Mouse (Mus musculus): ENCODE results near the gene Kcnt2. TPM values are rescaled to one million over a fixed set of nuclear protein-coding genes. Genes with fewer than 3 reads are reported as not detected.

Kcnt2 gene
- 5.0 TPM for polyA plus RNA-seq (2014; fragmentation: Illumina TruSeq; extraction: RNeasy Lipid Tissue Mini Kit (QIAGEN cat#74804); ENCODE audit: low read depth, low replicate concordance)

DNA sequence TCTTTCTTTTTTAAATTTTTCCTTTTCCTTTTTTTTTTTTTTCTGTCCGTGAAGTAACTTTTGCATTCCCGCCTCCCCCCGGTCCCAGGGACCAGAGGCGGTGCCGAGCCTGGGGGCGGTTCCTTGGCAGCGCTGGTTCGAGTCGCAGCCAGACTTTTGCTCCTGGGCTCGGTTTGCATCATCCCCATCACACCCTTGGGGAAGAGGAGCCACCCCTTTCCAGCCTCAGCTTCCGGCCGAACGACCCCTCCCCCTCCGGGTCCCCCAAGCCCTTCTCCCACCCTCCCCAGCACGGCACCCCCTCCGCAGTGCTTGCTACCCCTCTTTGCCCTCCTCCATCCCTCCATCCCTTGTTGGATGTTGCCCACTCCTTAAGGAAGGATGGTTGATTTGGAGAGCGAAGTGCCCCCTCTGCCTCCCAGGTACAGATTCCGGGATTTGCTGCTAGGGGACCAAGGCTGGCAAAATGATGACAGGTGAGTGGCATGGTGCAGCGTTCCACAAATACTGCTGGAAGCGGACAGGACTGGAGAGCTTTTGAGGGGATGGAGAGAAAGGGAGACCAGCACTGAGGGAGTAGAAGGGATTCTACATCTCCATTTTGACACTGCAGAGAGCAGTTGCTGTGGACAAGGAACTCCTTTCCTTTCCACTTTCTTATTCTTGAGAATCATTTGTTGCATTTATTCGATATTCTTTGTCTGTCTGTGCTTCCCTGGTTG, at the start of gene Kcnt2:
TSS of gene Kcnt2 (plus strand) at position 283 of the 722 bp plus-strand sequence.

Other genes with a start within 250 kb of the Kcnt2 start
- gene Cfh, start 62.4 kb upstream of the Kcnt2 start, polyA plus RNA-seq (2014; fragmentation: Illumina TruSeq; extraction: RNeasy Lipid Tissue Mini Kit (QIAGEN cat#74804); ENCODE audit: low read depth, low replicate concordance) = 1,275 TPM

Measured in adrenal gland, adult 10 weeks (tissue).